Mouse (Mus musculus): ENCODE results near the gene Srgap2. TPM values are rescaled to one million over a fixed set of nuclear protein-coding genes. Genes with fewer than 3 reads are reported as not detected.

Gene Srgap2
- polyA plus RNA-seq, 1 experiment from 2014 or later: 33.6 TPM

- WGBS: 70% methylated on average over 5 of the region's 5 CpGs
- no peaks in the 10 kb centered on the region for H3K27me3 ChIP-seq (ENCODE audit: control insufficient read depth, insufficient read depth, low read length)
- no peak overlapping the region for H3K4me3 ChIP-seq (replicated peaks; ENCODE audit: low read length)
- H3K9ac ChIP-seq: no peak overlapping the region
- DNase-seq (ENCODE audit: low spot score) (no peak), ATAC-seq (ENCODE audit: low FRiP score) (no peak)
- H3K27ac ChIP-seq: no peak overlapping the region
- no peaks in the 10 kb centered on the region for H3K9me3 ChIP-seq (ENCODE audit: control insufficient read depth, low read length)
- no peaks in the 10 kb centered on the region for H3K36me3 ChIP-seq (replicated peaks; ENCODE audit: control insufficient read depth, insufficient read depth)
- H3K4me2 ChIP-seq (replicated peaks): no peak overlapping the region
- peaks cover 10% of the 10 kb centered on the region; the same call in 1 of the 2 replicates for H3K4me1 ChIP-seq (replicated peaks; ENCODE audit: control insufficient read depth, insufficient read depth, low read length)
Measured at GRCm38 (mm10) chr1:131486094-131486850, 40.9 kb downstream of the Srgap2 start.

GRCm38 (mm10) chr1:131482242-131482641, 44.9 kb downstream of the Srgap2 start:
- 92% methylated on average over 3 of the region's 3 CpGs for WGBS
- Histone ChIP-seq H3K27me3 (ENCODE audit: control insufficient read depth, insufficient read depth, low read length) (no peaks in the 10 kb centered on the region), H3K27ac (no peak overlapping the region), H3K9me3 (ENCODE audit: control insufficient read depth, low read length) (peaks cover 7% of the 10 kb centered on the region; the same call in 1 of the 2 replicates), H3K9ac (no peak overlapping the region), H3K4me1 (replicated peaks; ENCODE audit: control insufficient read depth, insufficient read depth, low read length) (peaks cover 8% of the 10 kb centered on the region; the same call in 1 of the 2 replicates), H3K4me3 (replicated peaks; ENCODE audit: low read length) (no peak overlapping the region), H3K36me3 (replicated peaks; ENCODE audit: control insufficient read depth, insufficient read depth) (no peaks in the 10 kb centered on the region), H3K4me2 (replicated peaks) (no peak overlapping the region)
- no peak for ATAC-seq (ENCODE audit: low FRiP score)
- no peak for DNase-seq (ENCODE audit: low spot score)

GRCm38 (mm10) chr1:131481391-131481790, 45.8 kb downstream of the Srgap2 start:
- Histone ChIP-seq H3K27me3 (ENCODE audit: control insufficient read depth, insufficient read depth, low read length) (no peaks in the 10 kb centered on the region), H3K27ac (no peak overlapping the region), H3K9me3 (ENCODE audit: control insufficient read depth, low read length) (peaks cover 7% of the 10 kb centered on the region; the same call in 1 of the 2 replicates), H3K36me3 (replicated peaks; ENCODE audit: control insufficient read depth, insufficient read depth) (no peaks in the 10 kb centered on the region), H3K9ac (no peak overlapping the region), H3K4me3 (replicated peaks; ENCODE audit: low read length) (no peak overlapping the region), H3K4me1 (replicated peaks; ENCODE audit: control insufficient read depth, insufficient read depth, low read length) (peaks cover 3% of the 10 kb centered on the region; the same call in 1 of the 2 replicates), H3K4me2 (replicated peaks) (no peak overlapping the region)
- ATAC-seq (ENCODE audit: low FRiP score) (no peak), DNase-seq (ENCODE audit: low spot score) (no peak)

GRCm38 (mm10) chr1:131478770-131479305, 48.3 kb downstream of the Srgap2 start:
- H3K27me3 ChIP-seq (ENCODE audit: control insufficient read depth, insufficient read depth, low read length): no peaks in the 10 kb centered on the region
- H3K9me3 ChIP-seq (ENCODE audit: control insufficient read depth, low read length): peaks cover 7% of the 10 kb centered on the region; the same call in 1 of the 2 replicates
- no peak for ATAC-seq (ENCODE audit: low FRiP score)
- no peak overlapping the region for H3K4me3 ChIP-seq (replicated peaks; ENCODE audit: low read length)
- H3K4me2 ChIP-seq (replicated peaks): no peak overlapping the region
- no peak overlapping the region for H3K27ac ChIP-seq
- H3K9ac ChIP-seq: no peak overlapping the region
- DNase-seq (ENCODE audit: low spot score): no peak
- no peaks in the 10 kb centered on the region for H3K36me3 ChIP-seq (replicated peaks; ENCODE audit: control insufficient read depth, insufficient read depth)
- 13% methylated on average over 2 of the region's 2 CpGs for WGBS
- peaks cover 3% of the 10 kb centered on the region; the same call in 1 of the 2 replicates for H3K4me1 ChIP-seq (replicated peaks; ENCODE audit: control insufficient read depth, insufficient read depth, low read length)

- Histone ChIP-seq H3K4me3 (replicated peaks; ENCODE audit: low read length) (no peak overlapping the region), H3K9ac (no peak overlapping the region), H3K36me3 (replicated peaks; ENCODE audit: control insufficient read depth, insufficient read depth) (no peaks in the 10 kb centered on the region), H3K9me3 (ENCODE audit: control insufficient read depth, low read length) (peaks cover 5% of the 10 kb centered on the region; the same call in 1 of the 2 replicates), H3K27me3 (ENCODE audit: control insufficient read depth, insufficient read depth, low read length) (no peaks in the 10 kb centered on the region), H3K27ac (no peak overlapping the region), H3K4me1 (replicated peaks; ENCODE audit: control insufficient read depth, insufficient read depth, low read length) (no peaks in the 10 kb centered on the region; the same call in 1 of the 2 replicates), H3K4me2 (replicated peaks) (no peak overlapping the region)
- DNase-seq (ENCODE audit: low spot score) (no peak), ATAC-seq (ENCODE audit: low FRiP score) (no peak)
Measured at GRCm38 (mm10) chr1:131475306-131475705, 51.8 kb downstream of the Srgap2 start.

GRCm38 (mm10) chr1:131473631-131474118, 53.5 kb downstream of the Srgap2 start:
- no peak; the same call in 1 of the 2 replicates for ATAC-seq (ENCODE audit: low FRiP score)
- H3K9me3 ChIP-seq (ENCODE audit: control insufficient read depth, low read length): no peaks in the 10 kb centered on the region
- no peak for DNase-seq (ENCODE audit: low spot score)
- H3K9ac ChIP-seq: no peak overlapping the region
- H3K27ac ChIP-seq: no peak overlapping the region
- H3K4me3 ChIP-seq (replicated peaks; ENCODE audit: low read length): no peak overlapping the region
- no peaks in the 10 kb centered on the region; the same call in 1 of the 2 replicates for H3K4me1 ChIP-seq (replicated peaks; ENCODE audit: control insufficient read depth, insufficient read depth, low read length)
- no peaks in the 10 kb centered on the region for H3K36me3 ChIP-seq (replicated peaks; ENCODE audit: control insufficient read depth, insufficient read depth)
- no peak overlapping the region for H3K4me2 ChIP-seq (replicated peaks)
- H3K27me3 ChIP-seq (ENCODE audit: control insufficient read depth, insufficient read depth, low read length): no peaks in the 10 kb centered on the region

GRCm38 (mm10) chr1:131470597-131470996, 56.6 kb downstream of the Srgap2 start:
- WGBS: 84% methylated on average over 1 of the region's 1 CpGs
- Histone ChIP-seq H3K9me3 (ENCODE audit: control insufficient read depth, low read length) (no peaks in the 10 kb centered on the region), H3K4me2 (replicated peaks) (no peak overlapping the region), H3K4me3 (replicated peaks; ENCODE audit: low read length) (no peak overlapping the region), H3K4me1 (replicated peaks; ENCODE audit: control insufficient read depth, insufficient read depth, low read length) (no peaks in the 10 kb centered on the region; the same call in 1 of the 2 replicates), H3K9ac (no peak overlapping the region), H3K27me3 (ENCODE audit: control insufficient read depth, insufficient read depth, low read length) (no peaks in the 10 kb centered on the region), H3K27ac (no peak overlapping the region), H3K36me3 (replicated peaks; ENCODE audit: control insufficient read depth, insufficient read depth) (no peaks in the 10 kb centered on the region)
- ATAC-seq (ENCODE audit: low FRiP score) (no peak), DNase-seq (ENCODE audit: low spot score) (no peak)

- Histone ChIP-seq H3K9me3 (ENCODE audit: control insufficient read depth, low read length) (no peaks in the 10 kb centered on the region), H3K4me1 (replicated peaks; ENCODE audit: control insufficient read depth, insufficient read depth, low read length) (peaks cover 8% of the 10 kb centered on the region; the same call in 1 of the 2 replicates), H3K36me3 (replicated peaks; ENCODE audit: control insufficient read depth, insufficient read depth) (no peaks in the 10 kb centered on the region), H3K27ac (no peak overlapping the region), H3K4me3 (replicated peaks; ENCODE audit: low read length) (no peak overlapping the region), H3K9ac (no peak overlapping the region), H3K27me3 (ENCODE audit: control insufficient read depth, insufficient read depth, low read length) (no peaks in the 10 kb centered on the region), H3K4me2 (replicated peaks) (no peak overlapping the region)
- 89% methylated on average over 4 of the region's 4 CpGs for WGBS
- DNase-seq (ENCODE audit: low spot score) (no peak), ATAC-seq (ENCODE audit: low FRiP score) (no peak)
Measured at GRCm38 (mm10) chr1:131465855-131466254, 61.3 kb downstream of the Srgap2 start.

- no peak overlapping the region for H3K9ac ChIP-seq
- H3K4me3 ChIP-seq (replicated peaks; ENCODE audit: low read length): no peak overlapping the region
- H3K9me3 ChIP-seq (ENCODE audit: control insufficient read depth, low read length): no peaks in the 10 kb centered on the region
- H3K27me3 ChIP-seq (ENCODE audit: control insufficient read depth, insufficient read depth, low read length): no peaks in the 10 kb centered on the region
- WGBS: 96% methylated on average over 6 of the region's 6 CpGs
- DNase-seq (ENCODE audit: low spot score) (no peak), ATAC-seq (ENCODE audit: low FRiP score) (no peak)
- H3K4me2 ChIP-seq (replicated peaks): no peak overlapping the region
- no peak overlapping the region for H3K27ac ChIP-seq
- H3K36me3 ChIP-seq (replicated peaks; ENCODE audit: control insufficient read depth, insufficient read depth): no peaks in the 10 kb centered on the region
- peaks cover 10% of the 10 kb centered on the region; the same call in 1 of the 2 replicates for H3K4me1 ChIP-seq (replicated peaks; ENCODE audit: control insufficient read depth, insufficient read depth, low read length)
Measured at GRCm38 (mm10) chr1:131463953-131464627, 63.1 kb downstream of the Srgap2 start.
